Mouse (Mus musculus): Measurements from ENCODE around the gene Atf6.

Atf6 gene

GRCm38 (mm10) chr1:170884390-170884789 is 16.8 kb upstream of the Atf6 start:
- in situ Hi-C loops (cut with MboI): loop anchor here (25.0 kb wide), 1 partner anchor 1203 kb away; the partner anchor contains the start of genes Copa and Ncstn

- in situ Hi-C loops (cut with MboI): loop anchor here (25.0 kb wide), 1 partner anchor 1204 kb away; the partner anchor contains the start of genes Copa and Ncstn
Observed at GRCm38 (mm10) chr1:170882915-170883485, 15.4 kb upstream of the Atf6 start.

GRCm38 (mm10) chr1:170876906-170877305 is 9.3 kb upstream of the Atf6 start:
- in situ Hi-C loops (cut with MboI): loop anchor here (25.0 kb wide), 1 partner anchor 1210 kb away; the partner anchor contains the start of genes Copa and Ncstn

- in situ Hi-C loops (cut with MboI): loop anchor here (25.0 kb wide), 1 partner anchor 1212 kb away; the partner anchor contains the start of genes Copa and Ncstn
Observed at GRCm38 (mm10) chr1:170875676-170876075, 8.1 kb upstream of the Atf6 start.

- in situ Hi-C loops (cut with MboI): no loop called here
Observed at GRCm38 (mm10) chr1:170871961-170872360, 4.4 kb upstream of the Atf6 start.

GRCm38 (mm10) chr1:170871402-170871801 is 3.8 kb upstream of the Atf6 start:
- in situ Hi-C loops (cut with MboI): no loop called here

GRCm38 (mm10) chr1:170868905-170869283 is 1.3 kb upstream of the Atf6 start:
- in situ Hi-C loops (cut with MboI): no loop called here

GRCm38 (mm10) chr1:170868107-170868904 is 735 bp upstream of the Atf6 start:
- in situ Hi-C loops (cut with MboI): no loop called here

- in situ Hi-C loops (cut with MboI): no loop called here
Observed at GRCm38 (mm10) chr1:170866992-170867690, 430 bp downstream of the Atf6 start.

GRCm38 (mm10) chr1:170865406-170865805 is 2.2 kb downstream of the Atf6 start:
- in situ Hi-C loops (cut with MboI): no loop called here

GRCm38 (mm10) chr1:170864754-170865153 is 2.8 kb downstream of the Atf6 start:
- in situ Hi-C loops (cut with MboI): no loop called here

- in situ Hi-C loops (cut with MboI): no loop called here
Observed at GRCm38 (mm10) chr1:170864234-170864633, 3.3 kb downstream of the Atf6 start.

- in situ Hi-C loops (cut with MboI): no loop called here
Observed at GRCm38 (mm10) chr1:170863033-170863432, 4.5 kb downstream of the Atf6 start.

GRCm38 (mm10) chr1:170862435-170862717 is 5.2 kb downstream of the Atf6 start:
- in situ Hi-C loops (cut with MboI): no loop called here

GRCm38 (mm10) chr1:170861671-170862434 is 5.7 kb downstream of the Atf6 start:
- in situ Hi-C loops (cut with MboI): no loop called here

GRCm38 (mm10) chr1:170858872-170859271 is 8.7 kb downstream of the Atf6 start:
- in situ Hi-C loops (cut with MboI): no loop called here

- in situ Hi-C loops (cut with MboI): no loop called here
Observed at GRCm38 (mm10) chr1:170857369-170857768, 10.2 kb downstream of the Atf6 start.

GRCm38 (mm10) chr1:170855056-170855760 is 12.4 kb downstream of the Atf6 start:
- in situ Hi-C loops (cut with MboI): no loop called here

GRCm38 (mm10) chr1:170853604-170854003 is 14.0 kb downstream of the Atf6 start:
- in situ Hi-C loops (cut with MboI): no loop called here

- in situ Hi-C loops (cut with MboI): no loop called here
Observed at GRCm38 (mm10) chr1:170850637-170851624, 16.6 kb downstream of the Atf6 start.
